Mouse (Mus musculus) left cerebral cortex, adult 8-10 months (tissue): Measurements from ENCODE around the gene Cttnbp2nl. TPM values are rescaled to one million over a fixed set of nuclear protein-coding genes. Genes with fewer than 3 reads are reported as not detected.

Experiments used
- DNase-seq, 2 experiments: peaks; one replicate each; pipeline ENCODE4 v3.0.0; 2022; ENCODE audit warnings: low spot score in 2 of 2
- total RNA-seq, 4 experiments: library from RNA; stranded (reverse); gene quantifications; 2 replicates each; pipeline ENCODE4 v1.2.4; 2022

Cttnbp2nl gene
- total RNA-seq, 4 experiments from 2014 or later, result 25.6 to 34.7 (median 29.9) TPM

DNA sequence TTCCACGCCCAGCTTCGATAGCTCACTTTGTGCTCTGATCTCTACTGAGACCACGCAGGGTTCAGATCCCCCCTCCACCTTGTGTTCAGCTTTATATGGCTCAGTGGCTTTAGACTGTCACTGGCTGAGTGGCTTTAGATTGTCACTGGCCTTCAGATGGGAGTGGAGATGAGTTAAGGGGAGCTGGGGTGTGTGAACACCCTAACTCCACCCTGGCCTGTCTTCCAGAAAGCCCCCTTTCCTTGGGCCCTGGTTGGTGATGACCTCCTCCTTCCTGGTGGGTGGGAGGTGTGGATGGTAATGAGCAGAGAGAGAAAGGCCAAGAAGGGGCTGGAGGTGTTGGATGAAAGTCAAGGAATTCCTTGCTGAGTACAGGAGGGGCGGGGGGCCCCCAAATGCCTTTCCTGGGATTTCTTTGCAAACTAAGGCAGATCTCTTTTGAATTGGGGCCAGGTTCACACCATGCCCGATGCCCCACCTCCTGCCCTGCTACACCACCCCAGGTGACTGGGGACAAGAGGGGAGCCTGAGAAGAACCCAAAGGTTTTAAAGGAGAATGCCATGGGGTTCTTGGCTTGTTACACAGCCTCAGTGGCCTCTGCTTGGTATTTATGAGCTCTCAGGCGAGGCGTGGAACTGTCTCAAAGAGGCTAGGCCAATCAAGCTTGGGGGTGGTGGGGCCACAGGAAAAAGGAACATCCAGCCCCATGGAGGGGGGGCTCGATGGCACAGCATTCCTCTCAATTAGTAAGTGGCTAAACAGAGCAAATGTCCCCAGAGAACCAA is 87.7 kb downstream of the Cttnbp2nl start:
- no peak for DNase-seq

DNA sequence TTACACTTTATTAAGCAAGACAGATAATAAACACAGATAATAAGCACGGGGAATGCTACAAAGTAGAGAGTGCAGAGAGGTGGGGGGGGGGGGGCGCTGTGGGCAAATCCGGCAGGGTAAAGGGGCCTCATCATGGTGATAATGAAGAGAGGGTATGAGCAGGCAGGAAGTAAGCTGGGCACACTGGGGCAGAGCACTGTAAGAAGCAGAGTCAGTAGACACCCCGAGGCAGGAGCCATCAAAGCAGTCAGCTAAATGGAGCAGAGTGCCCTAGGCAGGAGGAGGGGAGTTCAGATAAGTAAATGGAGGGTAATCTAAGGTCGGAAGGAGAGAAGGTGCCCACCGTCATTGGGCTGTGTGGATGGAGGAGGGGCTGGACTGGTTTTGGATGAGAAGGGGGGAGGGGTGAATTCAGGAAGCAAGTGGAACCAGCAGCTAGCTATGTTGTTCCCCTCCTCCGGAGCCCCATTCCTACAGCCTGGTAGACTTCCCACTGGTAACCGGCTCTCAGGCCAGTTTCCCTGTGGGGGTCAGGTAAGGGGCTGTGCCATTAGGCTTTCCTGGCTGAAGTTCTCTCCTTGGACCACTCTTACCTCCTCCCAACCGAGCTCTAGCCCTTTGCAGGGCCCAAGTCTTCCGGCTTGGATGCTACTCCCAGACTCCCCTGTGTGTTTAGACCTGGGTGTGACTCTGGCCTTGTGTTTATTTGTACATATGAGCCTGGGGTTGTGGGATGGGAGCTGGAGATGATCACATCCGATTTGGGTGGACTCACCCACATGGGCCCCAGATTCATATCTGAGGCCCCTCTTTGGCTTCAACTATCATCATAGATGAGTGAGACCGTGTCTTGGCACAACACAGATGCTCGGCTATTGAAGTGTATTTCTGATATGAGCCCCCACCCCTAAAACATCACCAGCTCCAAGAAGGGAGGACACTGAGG is 89.3 kb downstream of the Cttnbp2nl start:
- no peak for DNase-seq

DNA sequence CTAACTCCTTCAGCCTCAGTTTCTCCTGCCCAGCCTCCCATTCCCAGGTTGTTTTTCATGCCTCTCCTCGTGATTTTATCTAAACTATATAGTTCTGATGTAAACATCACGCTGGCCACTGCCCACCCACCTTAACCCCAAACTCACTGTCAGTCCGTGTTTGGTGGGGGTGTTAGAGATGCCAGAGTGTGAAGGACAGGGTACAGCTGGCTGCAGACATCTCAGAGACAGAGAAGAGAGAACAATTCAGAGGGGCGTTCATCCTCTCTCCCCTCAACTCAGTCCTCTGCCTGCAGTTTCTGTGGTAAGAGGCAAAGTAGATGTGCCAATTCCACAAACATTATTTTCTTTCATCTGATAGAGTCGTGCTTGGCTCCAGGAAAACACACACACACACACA is 90.1 kb downstream of the Cttnbp2nl start:
- no peak for DNase-seq

DNA sequence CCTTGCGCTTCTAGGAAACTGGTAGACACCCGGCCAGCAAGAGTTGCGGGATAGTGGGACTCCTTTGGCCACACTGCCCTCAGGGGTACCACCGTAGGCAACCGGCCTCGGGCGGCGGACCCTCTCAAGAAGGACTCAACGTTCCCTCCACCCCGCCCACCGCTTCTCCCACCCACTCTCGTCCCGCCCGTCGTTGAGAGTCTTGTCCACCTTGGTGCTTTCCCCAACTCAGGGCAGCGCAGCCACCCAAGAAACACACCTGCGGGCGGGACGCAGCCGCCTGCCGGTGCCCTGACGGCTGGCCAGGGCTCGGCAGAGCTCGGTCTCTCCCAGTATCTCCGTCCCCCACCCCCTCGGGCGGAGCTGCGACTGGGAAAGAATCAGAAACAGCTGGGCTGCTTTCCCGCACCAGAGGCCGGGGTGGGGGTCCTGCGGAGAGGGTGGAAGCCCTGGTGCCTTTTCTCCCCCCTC is 90.8 kb downstream of the Cttnbp2nl start:
- no peak for DNase-seq

DNA sequence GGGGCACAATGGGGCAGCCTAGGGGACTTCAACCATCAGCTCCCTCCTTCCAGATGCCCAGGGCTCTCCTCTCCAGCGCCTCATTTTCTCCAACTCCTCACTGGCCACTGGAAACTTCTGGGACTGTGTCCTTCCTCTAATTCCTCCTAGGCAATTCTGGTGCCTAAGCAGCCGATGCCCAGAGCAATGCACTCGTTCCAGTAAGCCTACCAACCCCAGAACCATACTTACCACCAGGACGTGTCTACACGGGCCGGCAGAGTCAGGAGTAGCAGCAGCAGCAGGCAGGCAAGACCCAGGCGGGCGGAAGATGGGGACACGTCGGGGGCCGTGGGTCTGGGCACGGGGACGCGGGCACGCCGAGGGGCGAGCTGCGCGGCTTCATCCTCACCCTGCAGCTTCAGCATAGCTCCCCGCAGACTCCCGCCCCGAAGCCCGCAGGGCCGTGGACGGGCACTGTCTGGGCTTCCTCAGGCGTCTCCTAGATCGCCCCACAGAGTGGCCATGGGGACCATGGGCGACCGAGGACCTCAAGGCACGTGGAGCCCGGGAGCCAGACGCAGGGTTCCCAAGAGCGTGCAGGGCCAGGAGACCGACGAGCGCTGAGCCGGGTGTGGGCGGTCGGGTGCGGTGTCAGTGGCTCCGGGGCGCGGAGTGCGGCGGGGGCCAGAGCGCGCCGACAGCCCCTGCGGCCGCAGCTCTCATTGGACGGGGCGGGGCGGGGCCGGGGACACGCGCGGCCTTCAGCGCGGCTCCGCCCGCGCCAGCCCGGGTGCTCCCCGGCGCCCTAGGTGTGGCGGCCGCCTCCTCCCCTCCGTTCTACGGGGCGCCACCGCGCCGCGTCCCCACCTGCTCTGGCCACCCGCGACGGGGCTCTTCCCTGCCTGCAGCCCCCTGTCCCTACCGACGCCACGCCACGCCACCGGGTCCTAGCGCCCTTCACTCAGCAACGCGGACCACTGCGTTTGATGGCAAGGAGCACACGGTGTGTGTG is 91.6 kb downstream of the Cttnbp2nl start, which contains the start of gene Wnt2b:
Gene Wnt2b, minus strand, starts transcription at position 856 of the 994 bp plus-strand sequence.
- no peak for DNase-seq

- DNase-seq, result no peak
Measured at GRCm38 (mm10) chr3:104960026-104961000, 92.6 kb downstream of the Cttnbp2nl start.

GRCm38 (mm10) chr3:104956131-104956581 is 96.8 kb downstream of the Cttnbp2nl start:
- no peak for DNase-seq

DNA sequence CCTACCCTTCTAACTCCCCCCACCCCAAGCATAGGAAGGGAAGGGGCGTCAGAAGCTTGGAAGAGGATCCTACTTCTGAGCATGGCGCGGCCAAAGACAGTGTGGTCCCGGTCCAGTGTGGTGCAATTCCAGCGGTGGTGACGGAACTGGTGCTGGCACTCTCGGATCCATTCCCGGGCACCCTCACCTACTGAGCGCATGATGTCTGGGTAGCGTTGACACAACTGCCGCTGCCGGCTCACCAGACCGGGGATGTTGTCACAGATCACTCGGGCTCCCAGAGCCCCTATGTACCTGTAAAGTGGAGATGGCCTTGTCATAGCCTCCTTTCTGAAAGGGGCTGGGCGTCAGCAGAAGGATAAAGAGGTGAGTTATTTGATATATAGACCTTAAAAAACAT is 98.4 kb downstream of the Cttnbp2nl start:
- DNase-seq, result no peak

- DNase-seq, result no peak
Measured at GRCm38 (mm10) chr3:104954137-104954536, 98.8 kb downstream of the Cttnbp2nl start.

- DNase-seq, result no peak
Measured at GRCm38 (mm10) chr3:104952891-104953670, 99.9 kb downstream of the Cttnbp2nl start.

Other genes starting within 250 kb of the Cttnbp2nl start
- gene Mov10, start 234.6 kb downstream of the Cttnbp2nl start, total RNA-seq, result 10 to 100 TPM in 2 of 4 experiments, 1 to 10 TPM in 2; 8.4 to 12.5 (median 9.4) TPM
- 10 to 100 TPM; 32.3 to 49.5 (median 38.6) TPM for gene St7l, start 189.1 kb downstream of the Cttnbp2nl start, total RNA-seq
- gene Capza1, start 188.6 kb downstream of the Cttnbp2nl start, total RNA-seq, result 10 to 100 TPM; 26.1 to 41.8 (median 33.4) TPM
- 1 to 10 TPM; 1.5 to 1.6 (median 1.6) TPM for gene Wnt2b, start 91.2 kb downstream of the Cttnbp2nl start, total RNA-seq
- gene 4930564D02Rik, start 13.7 kb upstream of the Cttnbp2nl start, total RNA-seq, result not detected